Mouse (Mus musculus) lung, embryonic 15.5 days (tissue): Measurements from ENCODE around the gene Supt3. TPM values are rescaled to one million over a fixed set of nuclear protein-coding genes. Genes with fewer than 3 reads are reported as not detected.

Experiments
- ATAC-seq: fragments of 200-750 bp; cut with Nextera tagmentation; 2 replicates; pipeline ENCODE4 v1.8.0; 2017; ENCODE audit warnings: moderate number of reproducible peaks, borderline replicate concordance; ENCODE audit not compliant: low FRiP score, low TSS enrichment; ENCODE audit errors: extremely low read depth
- H3K27ac ChIP-seq: fragments of 300-500 bp; sonication (generic); 2 replicates; pipeline ENCODE4 v1.5.1; 2015; ENCODE audit warnings: moderate library complexity, mild to moderate bottlenecking, inconsistent platforms
- H3K27me3 ChIP-seq: fragments of 300-500 bp; sonication (generic); 2 replicates; pipeline ENCODE4 v1.6.1; 2015; ENCODE audit warnings: inconsistent platforms
- H3K36me3 ChIP-seq: fragments of 300-500 bp; sonication (generic); 2 replicates; pipeline ENCODE4 v1.6.1; 2015; ENCODE audit warnings: inconsistent platforms
- H3K4me1 ChIP-seq: fragments of 300-500 bp; sonication (generic); 2 replicates; pipeline ENCODE4 v1.6.1; 2015; ENCODE audit warnings: inconsistent platforms
- H3K4me2 ChIP-seq: fragments of 300-500 bp; sonication (generic); 2 replicates; pipeline ENCODE4 v1.6.1; 2015; ENCODE audit warnings: inconsistent platforms, mild to moderate bottlenecking, moderate library complexity
- H3K4me3 ChIP-seq: fragments of 300-500 bp; sonication (generic); 2 replicates; pipeline ENCODE4 v1.5.1; 2015; ENCODE audit warnings: mild to moderate bottlenecking, inconsistent platforms
- H3K9ac ChIP-seq: fragments of 300-500 bp; sonication (generic); 2 replicates; pipeline ENCODE4 v1.6.1; 2015; ENCODE audit warnings: inconsistent platforms
- H3K9me3 ChIP-seq: fragments of 300-500 bp; sonication (generic); 2 replicates; pipeline ENCODE4 v1.6.1; 2016; ENCODE audit warnings: inconsistent platforms
- WGBS: fragments of 180-500 bp; shearing (Covaris S2); methylation state at CpG from one replicate; pipeline ENCODE4 v1.1.7; 2015; 5-methylcytosine and 5-hydroxymethylcytosine counted together
- polyA plus RNA-seq: library from polyadenylated mRNA; unstranded; fragments of >200 nt; fragmentation: Nextera tagmentation; extraction: Ambion mirVana; gene quantifications from 2 replicates; pipeline ENCODE4 v1.2.1, GENCODE M21; 2015

Supt3 gene
- polyA plus RNA-seq, 1 experiment from 2014 or later: 19.7 TPM

DNA sequence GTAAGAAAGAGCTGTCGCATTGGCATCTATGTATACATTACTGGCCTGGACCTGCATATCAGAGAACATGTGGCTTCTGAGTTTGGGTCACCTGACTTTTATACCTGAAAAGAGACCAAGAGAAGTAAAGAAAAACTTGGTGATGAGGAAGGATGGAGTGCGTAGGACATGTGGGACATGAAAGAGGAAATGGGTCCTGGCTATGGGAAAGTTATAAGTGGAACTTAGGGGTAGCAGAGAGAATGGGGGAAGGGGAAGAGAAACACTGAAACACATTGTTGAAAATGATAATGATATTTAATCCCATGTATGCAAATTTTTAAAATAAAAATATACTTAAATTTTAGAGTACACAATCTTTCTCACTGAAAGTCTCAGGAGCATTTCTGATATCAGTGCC is 211.0 kb downstream of the Supt3 start:
- no peak overlapping the region for H3K4me3 ChIP-seq
- H3K27ac ChIP-seq: no peak overlapping the region
- H3K4me2 ChIP-seq: no peak overlapping the region
- no peaks in the 10 kb centered on the region for H3K9me3 ChIP-seq
- WGBS: 88% methylated on average over 2 of the region's 2 CpGs
- H3K9ac ChIP-seq: no peak overlapping the region
- no peaks in the 10 kb centered on the region for H3K36me3 ChIP-seq
- 0 out of 2 replicates have a peak, but pooled peaks cover 8% of the 10 kb centered on the region for H3K4me1 ChIP-seq
- H3K27me3 ChIP-seq: no peaks in the 10 kb centered on the region
- ATAC-seq: no peak

DNA sequence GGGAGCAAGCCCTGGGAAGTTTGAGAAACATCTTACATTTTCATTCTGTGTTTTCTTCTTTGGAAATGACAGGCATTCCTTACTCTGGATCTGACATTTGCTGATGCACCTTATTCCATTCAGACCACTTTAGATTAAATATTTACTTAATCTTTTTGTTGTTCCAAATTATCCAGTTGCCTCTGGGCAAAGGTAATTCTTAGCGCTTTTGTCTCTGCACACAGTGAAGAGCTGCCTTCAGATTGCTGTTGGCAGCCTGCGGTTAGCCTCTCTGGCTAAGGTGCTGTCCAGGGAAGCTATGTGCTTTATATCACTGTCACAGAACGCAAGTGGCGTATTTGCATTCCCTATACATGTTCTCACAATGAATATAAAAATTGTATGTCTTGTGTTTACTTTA is 226.4 kb downstream of the Supt3 start:
- H3K36me3 ChIP-seq: no peaks in the 10 kb centered on the region

DNA sequence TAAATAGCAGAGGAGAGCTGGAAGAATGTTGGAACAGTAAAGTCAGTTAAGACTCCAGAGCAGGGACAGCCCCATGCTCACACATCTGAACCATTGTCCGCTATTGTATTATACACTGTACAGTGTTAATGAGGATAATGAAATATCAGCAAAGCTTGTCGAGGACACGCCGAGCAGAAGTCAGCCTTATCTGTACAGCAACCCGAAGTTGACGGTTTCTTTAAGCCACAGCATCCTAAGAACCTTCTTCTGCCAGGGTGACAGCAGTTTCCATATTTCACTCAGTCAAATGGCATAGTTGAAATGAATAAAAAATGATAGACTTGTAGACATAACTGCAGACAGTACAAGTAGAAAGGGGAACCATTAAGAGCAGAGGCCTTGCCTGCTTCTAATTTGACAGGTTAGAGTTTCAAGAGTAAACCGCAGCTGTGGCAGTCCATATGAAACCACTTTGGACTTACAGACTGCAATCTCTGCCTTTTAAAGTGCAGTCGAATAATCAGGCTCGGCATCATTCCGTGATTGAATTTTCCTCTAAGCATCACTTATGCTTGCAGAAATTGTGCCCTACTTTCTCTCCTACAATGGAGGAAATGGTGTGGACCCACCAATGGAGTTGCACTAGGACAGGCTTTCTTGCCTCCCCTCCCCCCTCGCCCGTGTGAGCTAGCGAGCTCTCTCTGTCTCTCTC is 227.7 kb downstream of the Supt3 start:
- ATAC-seq: no peak
- Histone ChIP-seq H3K27ac (no peak overlapping the region), H3K9me3 (no peaks in the 10 kb centered on the region), H3K36me3 (no peaks in the 10 kb centered on the region), H3K4me3 (no peak overlapping the region), H3K4me1 (no peaks in the 10 kb centered on the region), H3K9ac (no peak overlapping the region), H3K27me3 (no peaks in the 10 kb centered on the region), H3K4me2 (no peak overlapping the region)
- WGBS: 83% methylated on average over 13 of the region's 13 CpGs

More for the DNA sequence above, 226.4 kb downstream of the Supt3 start:
- no peaks in the 10 kb centered on the region for H3K4me1 ChIP-seq
- H3K27me3 ChIP-seq: no peaks in the 10 kb centered on the region
- H3K4me2 ChIP-seq: no peak overlapping the region
- H3K27ac ChIP-seq: no peak overlapping the region
- no peaks in the 10 kb centered on the region for H3K9me3 ChIP-seq
- no peak overlapping the region for H3K9ac ChIP-seq
- 87% methylated on average over 4 of the region's 4 CpGs for WGBS
- H3K4me3 ChIP-seq: no peak overlapping the region
- no peak for ATAC-seq

DNA sequence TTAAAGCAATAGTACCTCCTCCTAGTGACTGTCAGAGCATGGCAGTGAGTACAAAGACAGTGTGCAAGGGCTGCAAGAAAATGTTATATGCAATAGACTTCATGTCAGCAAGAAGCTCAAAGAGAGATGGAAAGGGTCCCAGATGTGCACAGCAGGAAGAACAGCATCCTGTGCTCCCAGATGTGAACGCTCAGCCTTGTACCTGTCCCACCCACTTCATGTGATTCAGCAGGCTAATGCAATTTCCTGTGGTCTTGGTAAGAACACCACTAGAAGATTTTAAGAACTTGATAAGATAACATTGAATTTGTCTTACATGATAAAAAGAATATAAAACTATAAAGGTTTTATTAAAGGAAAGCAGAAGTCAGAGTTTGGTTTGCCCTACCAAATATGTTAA is 230.5 kb downstream of the Supt3 start:
- Histone ChIP-seq H3K4me3 (no peak overlapping the region), H3K4me2 (no peak overlapping the region), H3K36me3 (no peaks in the 10 kb centered on the region), H3K27me3 (no peaks in the 10 kb centered on the region), H3K9me3 (no peaks in the 10 kb centered on the region), H3K27ac (no peak overlapping the region), H3K9ac (no peak overlapping the region), H3K4me1 (no peaks in the 10 kb centered on the region)
- 66% methylated on average over 1 of the region's 1 CpGs for WGBS
- ATAC-seq: no peak

DNA sequence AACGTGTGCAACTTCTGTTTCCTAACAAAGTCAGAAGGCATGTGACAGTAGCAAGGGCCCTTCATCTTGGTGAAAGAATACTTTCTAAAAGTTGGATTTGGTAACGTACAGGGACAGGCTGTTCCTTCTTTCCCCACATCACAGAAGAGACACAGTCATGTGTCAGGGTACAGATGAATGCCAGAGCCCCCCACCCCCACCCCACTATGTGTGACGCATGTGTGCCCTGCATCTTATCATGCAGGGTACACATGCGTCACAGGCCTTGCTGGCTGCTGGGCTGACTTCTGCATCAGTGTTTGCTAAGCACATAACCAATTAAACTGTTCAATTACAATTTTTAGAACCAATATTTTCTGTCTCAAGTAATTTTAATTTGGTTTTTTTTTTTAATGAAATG is 231.7 kb downstream of the Supt3 start:
- WGBS: 58% methylated on average over 4 of the region's 4 CpGs
- no peak for ATAC-seq

DNA sequence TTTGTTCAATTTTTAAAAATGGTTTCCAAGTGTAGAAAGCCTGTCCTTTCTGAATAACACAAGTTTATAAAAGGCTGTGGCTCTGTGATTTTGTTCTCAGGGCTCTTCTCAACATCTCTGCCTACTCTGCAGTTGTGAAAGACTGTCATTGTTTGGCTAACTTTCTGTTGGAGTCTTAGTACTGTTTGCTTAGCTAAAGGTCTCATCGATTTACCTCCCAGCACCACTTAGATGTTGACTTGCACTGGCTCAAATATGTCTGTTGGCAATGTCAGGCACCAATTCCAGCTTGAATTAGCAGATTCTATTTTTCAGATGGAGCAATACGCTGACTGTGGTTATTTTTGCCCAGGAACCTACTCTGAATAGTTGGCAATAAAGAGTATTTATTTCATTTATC is 233.5 kb downstream of the Supt3 start:
- Histone ChIP-seq H3K9ac (no peak overlapping the region), H3K27me3 (no peaks in the 10 kb centered on the region), H3K9me3 (no peaks in the 10 kb centered on the region), H3K36me3 (no peaks in the 10 kb centered on the region), H3K4me1 (no peaks in the 10 kb centered on the region), H3K27ac (no peak overlapping the region), H3K4me3 (no peak overlapping the region), H3K4me2 (no peak overlapping the region)
- 76% methylated on average over 2 of the region's 2 CpGs for WGBS
- ATAC-seq: no peak

More for the DNA sequence above, 231.7 kb downstream of the Supt3 start:
- Histone ChIP-seq H3K4me2 (no peak overlapping the region), H3K36me3 (no peaks in the 10 kb centered on the region), H3K27me3 (no peaks in the 10 kb centered on the region), H3K9ac (no peak overlapping the region), H3K27ac (no peak overlapping the region), H3K9me3 (no peaks in the 10 kb centered on the region), H3K4me1 (no peaks in the 10 kb centered on the region), H3K4me3 (no peak overlapping the region)

DNA sequence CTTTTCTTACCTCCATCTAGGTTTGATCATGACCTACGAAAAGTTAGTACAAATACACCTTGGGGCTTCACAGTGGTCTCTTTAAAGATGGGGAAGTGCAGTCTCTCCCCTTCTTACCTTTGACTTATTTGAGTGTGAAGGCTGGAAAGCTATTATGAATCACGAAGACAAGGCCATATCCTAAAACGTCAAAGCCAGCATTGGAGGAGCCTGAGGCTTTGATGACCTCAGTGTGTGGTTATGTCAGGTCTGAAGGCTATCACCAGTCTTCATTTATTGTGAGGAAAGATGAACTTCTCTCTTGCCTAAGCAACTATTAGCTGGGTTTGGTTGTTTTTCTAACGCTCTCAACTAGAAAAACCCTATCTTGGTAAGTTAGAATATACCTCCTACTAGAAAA is 239.8 kb downstream of the Supt3 start:
- WGBS: 76% methylated on average over 4 of the region's 4 CpGs
- no peak overlapping the region for H3K27ac ChIP-seq
- no peak overlapping the region for H3K4me3 ChIP-seq
- ATAC-seq: no peak
- no peaks in the 10 kb centered on the region for H3K4me1 ChIP-seq
- H3K9ac ChIP-seq: no peak overlapping the region
- H3K27me3 ChIP-seq: no peaks in the 10 kb centered on the region
- H3K4me2 ChIP-seq: no peak overlapping the region
- no peaks in the 10 kb centered on the region for H3K36me3 ChIP-seq
- no peaks in the 10 kb centered on the region for H3K9me3 ChIP-seq

DNA sequence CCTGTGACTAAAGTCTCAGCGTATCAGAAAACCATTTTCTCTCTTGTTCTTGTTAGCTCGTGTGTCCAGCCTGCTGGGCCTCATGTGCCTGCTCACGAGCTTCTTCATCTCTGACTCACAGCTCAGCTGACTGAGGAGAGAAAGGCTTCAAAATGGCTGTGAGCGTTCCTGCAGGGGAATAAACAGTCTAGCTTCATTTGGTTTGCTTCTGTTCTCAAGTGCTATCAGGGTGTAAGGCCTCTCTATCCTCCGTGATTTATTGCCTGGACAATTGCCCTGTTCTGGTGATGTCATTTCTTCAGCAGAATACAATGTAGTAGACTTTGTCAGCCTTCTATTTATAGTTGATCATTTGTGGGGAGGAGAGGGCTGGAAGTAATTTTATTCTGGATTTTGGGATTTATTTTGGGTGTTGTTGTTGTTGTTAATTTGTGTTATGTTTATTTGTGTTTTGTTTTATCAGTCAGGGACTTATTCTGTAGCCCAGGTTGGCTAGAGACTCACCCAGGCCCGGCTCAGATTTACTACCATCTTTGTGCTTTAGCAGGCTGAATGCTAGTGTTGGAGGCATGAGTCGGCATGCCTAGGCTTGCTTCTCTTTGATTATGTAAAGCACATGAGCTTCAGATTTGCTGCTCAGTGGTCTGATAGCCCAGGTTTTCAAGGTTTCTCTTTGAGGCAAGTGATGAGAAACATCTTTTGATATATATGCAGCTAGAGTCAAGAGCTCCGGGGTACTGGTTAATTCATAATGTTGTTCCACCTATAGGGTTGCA is 243.4 kb downstream of the Supt3 start:
- H3K9ac ChIP-seq: no peak overlapping the region
- no peaks in the 10 kb centered on the region for H3K4me1 ChIP-seq
- no peak for ATAC-seq
- H3K27me3 ChIP-seq: no peaks in the 10 kb centered on the region
- no peak overlapping the region for H3K27ac ChIP-seq
- 63% methylated on average over 8 of the region's 8 CpGs for WGBS
- no peak overlapping the region for H3K4me3 ChIP-seq
- no peaks in the 10 kb centered on the region for H3K36me3 ChIP-seq
- no peaks in the 10 kb centered on the region for H3K9me3 ChIP-seq
- no peak overlapping the region for H3K4me2 ChIP-seq

DNA sequence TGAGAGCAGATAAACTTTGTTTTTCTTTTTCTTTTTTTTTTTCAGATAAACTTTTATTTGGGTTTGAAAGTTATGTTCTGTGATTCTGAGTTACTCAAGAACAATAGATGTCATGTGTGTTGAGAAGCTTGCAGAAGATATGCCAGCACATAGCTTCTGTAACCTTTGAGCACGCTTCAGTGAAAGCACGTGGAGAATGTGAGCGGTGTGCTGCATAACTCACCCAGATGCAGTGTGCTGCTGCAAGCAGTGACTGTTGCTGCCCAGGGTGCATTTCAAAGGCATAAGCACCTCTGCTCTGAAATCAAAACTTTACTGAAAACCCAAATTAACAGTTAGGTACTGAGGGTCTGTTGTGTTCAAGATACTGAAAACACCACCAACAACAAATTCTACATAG is 251.5 kb downstream of the Supt3 start:
- no peak for ATAC-seq
- Histone ChIP-seq H3K9me3 (no peaks in the 10 kb centered on the region), H3K9ac (no peak overlapping the region), H3K27me3 (no peaks in the 10 kb centered on the region), H3K4me3 (no peak overlapping the region), H3K4me2 (no peak overlapping the region), H3K4me1 (no peaks in the 10 kb centered on the region), H3K27ac (no peak overlapping the region), H3K36me3 (no peaks in the 10 kb centered on the region)
- 70% methylated on average over 3 of the region's 3 CpGs for WGBS

DNA sequence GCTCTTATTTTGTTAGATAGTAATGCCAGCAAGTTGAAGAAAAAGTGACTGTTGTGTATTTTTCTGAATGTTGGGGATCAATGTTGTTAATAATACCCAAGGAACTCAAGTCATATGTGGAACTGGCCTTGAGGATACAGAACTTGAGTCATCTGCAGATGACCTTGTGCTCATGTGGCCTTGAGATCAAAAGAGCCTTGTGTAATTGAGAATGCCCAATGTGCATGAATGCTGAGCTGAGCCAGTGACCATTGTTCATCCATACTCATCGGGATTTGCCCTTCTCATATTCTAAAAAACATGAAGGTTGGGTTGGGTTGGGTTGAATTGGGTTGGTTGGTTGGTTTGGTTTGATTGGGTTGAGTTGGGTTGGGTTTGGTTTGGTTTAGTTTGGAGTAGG is 252.2 kb downstream of the Supt3 start:
- H3K9me3 ChIP-seq: no peaks in the 10 kb centered on the region
- no peaks in the 10 kb centered on the region for H3K4me1 ChIP-seq
- no peaks in the 10 kb centered on the region for H3K27me3 ChIP-seq
- no peaks in the 10 kb centered on the region for H3K36me3 ChIP-seq
- no peak for ATAC-seq
- no peak overlapping the region for H3K9ac ChIP-seq
- no peak overlapping the region for H3K4me3 ChIP-seq
- 94% methylated on average over 1 of the region's 1 CpGs for WGBS
- no peak overlapping the region for H3K27ac ChIP-seq
- no peak overlapping the region for H3K4me2 ChIP-seq

DNA sequence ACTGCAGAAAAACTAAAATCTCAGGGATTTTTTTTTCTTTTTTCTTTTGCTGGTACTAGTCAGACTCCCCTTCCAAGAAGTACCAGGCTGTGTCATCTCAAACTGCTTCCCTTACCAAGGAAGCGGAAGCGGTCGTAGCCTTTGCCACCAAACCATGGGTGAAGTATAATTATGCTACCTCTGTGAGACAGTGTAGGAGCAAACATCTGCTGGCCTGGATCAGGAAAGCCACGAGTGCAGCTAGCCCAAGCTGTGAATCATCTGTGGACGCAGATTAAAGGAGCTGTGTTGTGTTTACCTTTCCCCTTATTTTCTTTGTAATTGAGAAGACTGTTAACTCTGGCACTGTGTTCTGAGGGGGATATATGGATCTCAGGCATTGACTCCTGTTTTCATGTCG is 255.3 kb downstream of the Supt3 start:
- Histone ChIP-seq H3K27ac (no peak overlapping the region), H3K9me3 (no peaks in the 10 kb centered on the region), H3K36me3 (no peaks in the 10 kb centered on the region), H3K4me1 (no peaks in the 10 kb centered on the region), H3K4me3 (no peak overlapping the region), H3K4me2 (no peak overlapping the region), H3K27me3 (no peaks in the 10 kb centered on the region), H3K9ac (no peak overlapping the region)
- ATAC-seq: no peak
- 65% methylated on average over 6 of the region's 6 CpGs for WGBS

DNA sequence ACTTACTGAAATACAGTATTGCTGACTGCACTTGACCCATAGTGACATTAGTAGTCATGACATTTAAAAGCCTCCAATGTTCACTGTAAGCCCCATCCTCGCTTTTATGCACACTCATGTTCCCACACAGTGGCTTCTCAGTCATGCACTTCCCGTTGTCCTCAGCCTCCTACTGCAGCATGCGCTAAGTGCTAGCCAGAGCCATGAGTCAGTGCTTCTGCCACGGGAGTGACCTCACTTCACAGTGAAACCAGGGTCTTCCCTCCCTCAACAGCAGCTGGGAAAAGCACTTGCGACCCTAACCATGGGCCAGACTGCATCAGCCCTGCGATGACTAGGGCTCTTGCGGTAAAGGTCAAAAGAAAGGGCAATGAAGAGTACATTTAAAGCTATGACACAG is 256.7 kb downstream of the Supt3 start:
- Histone ChIP-seq H3K36me3 (no peaks in the 10 kb centered on the region), H3K9me3 (no peaks in the 10 kb centered on the region), H3K4me1 (no peaks in the 10 kb centered on the region), H3K4me2 (no peak overlapping the region), H3K9ac (no peak overlapping the region), H3K4me3 (no peak overlapping the region), H3K27me3 (no peaks in the 10 kb centered on the region), H3K27ac (no peak overlapping the region)
- ATAC-seq: no peak
- WGBS: 61% methylated on average over 7 of the region's 7 CpGs
